Mouse (Mus musculus) heart, postnatal 0 days (tissue): Measurements from ENCODE around the gene Trpm5. TPM values are rescaled to one million over a fixed set of nuclear protein-coding genes. Genes with fewer than 3 reads are reported as not detected.

Experiments
- ATAC-seq: fragments of 200-750 bp; cut with Nextera tagmentation; 2 replicates; pipeline ENCODE4 v1.8.0; 2017; ENCODE audit warnings: low read depth, moderate number of reproducible peaks, moderate library complexity; ENCODE audit not compliant: insufficient read depth
- DNase-seq: peaks from one replicate; pipeline ENCODE4 v3.0.0-alpha.2; 2016; ENCODE audit warnings: low spot score
- H3K27ac ChIP-seq: fragments of 300-500 bp; sonication (generic); 2 replicates; pipeline ENCODE4 v1.5.1; 2014; ENCODE audit warnings: low read depth, mild to moderate bottlenecking
- H3K27me3 ChIP-seq: fragments of 300-500 bp; sonication (generic); 2 replicates; pipeline ENCODE4 v1.6.1; 2014; ENCODE audit warnings: low read length, mixed read lengths; ENCODE audit not compliant: control insufficient read depth, insufficient read depth
- H3K36me3 ChIP-seq: fragments of 300-500 bp; sonication (generic); replicated peaks from 2 replicates; pipeline ENCODE4 v1.6.1; 2014; ENCODE audit warnings: low read length, mixed read lengths; ENCODE audit not compliant: control insufficient read depth, insufficient read depth
- H3K4me1 ChIP-seq: fragments of 300-500 bp; sonication (generic); 2 replicates; pipeline ENCODE4 v1.6.1; 2014; ENCODE audit warnings: antibody characterized with exemption; ENCODE audit not compliant: control insufficient read depth, insufficient read depth
- H3K4me2 ChIP-seq: fragments of 300-500 bp; sonication (generic); 2 replicates; pipeline ENCODE4 v1.6.1; 2014; ENCODE audit warnings: low read depth, mild to moderate bottlenecking, low read length, moderate library complexity
- H3K4me3 ChIP-seq: fragments of 300-500 bp; sonication (generic); 2 replicates; pipeline ENCODE4 v1.5.1; 2014; ENCODE audit warnings: low read depth, low read length
- H3K9ac ChIP-seq: fragments of 300-500 bp; sonication (generic); replicated peaks from 2 replicates; pipeline ENCODE4 v1.6.1; 2014; ENCODE audit warnings: low read depth, low read length, mixed read lengths
- H3K9me3 ChIP-seq: fragments of 300-500 bp; sonication (generic); replicated peaks from 2 replicates; pipeline ENCODE4 v1.6.1; 2016; ENCODE audit warnings: low read length; ENCODE audit not compliant: control insufficient read depth
- CTCF ChIP-seq: IDR thresholded peaks from 2 replicates; pipeline ENCODE4 v1.5.1; 2016; ENCODE audit warnings: antibody characterized with exemption, control low read depth, low read depth
- EP300 ChIP-seq: IDR thresholded peaks from 2 replicates; pipeline ENCODE4 v1.6.1; 2016; ENCODE audit warnings: antibody characterized with exemption, low read depth
- WGBS: fragments of 180-500 bp; shearing (Covaris S2); extraction: QIAGEN DNeasy Blood & Tissue Kit; methylation state at CpG from one replicate; pipeline ENCODE4 v1.1.7; 2014; 5-methylcytosine and 5-hydroxymethylcytosine counted together
- polyA plus RNA-seq: library from polyadenylated mRNA; unstranded; fragments of >200 nt; fragmentation: Nextera tagmentation; extraction: Ambion mirVana; gene quantifications from 2 replicates; pipeline ENCODE4 v1.2.1, GENCODE M21; 2015
- total RNA-seq: library from RNA; depleted of rRNA; stranded (reverse); fragments of >200 nt; gene quantifications from 2 replicates; pipeline ENCODE4 v1.2.3, GENCODE M21; 2014; ENCODE audit warnings: low replicate concordance

The Trpm5 gene
- total and polyA plus RNA-seq, 2 experiments from 2014 or later = 0.61 to 1.6 TPM

GRCm38 (mm10) chr7:143110803-143111202 lies 16.4 kb upstream of the Trpm5 start:
- Histone ChIP-seq H3K4me1 (peaks cover 47% of the 10 kb centered on the region), H3K9ac (peak overlapping the region; percentile 0; the same call in 1 of the 2 replicates), H3K27ac (peak overlapping the region; percentile 96), H3K4me2 (peak overlapping the region; percentile 27; the same call in 1 of the 2 replicates), H3K27me3 (0 out of 2 replicates have a peak, but pooled peaks cover 4% of the 10 kb centered on the region), H3K9me3 (peaks cover 3% of the 10 kb centered on the region; the same call in 1 of the 2 replicates), H3K36me3 (no peaks in the 10 kb centered on the region), H3K4me3 (no peak overlapping the region)
- peak; percentile 43 for DNase-seq
- ATAC-seq = no peak
- WGBS = 59% methylated on average over 1 of the region's 1 CpGs
- no peak for TF ChIP-seq EP300
- TF ChIP-seq CTCF = peak; percentile 51

GRCm38 (mm10) chr7:143109696-143110095 lies 15.3 kb upstream of the Trpm5 start:
- ATAC-seq (no peak), DNase-seq (no peak)
- Histone ChIP-seq H3K4me1 (peaks cover 47% of the 10 kb centered on the region), H3K27me3 (0 out of 2 replicates have a peak, but pooled peaks cover 4% of the 10 kb centered on the region), H3K27ac (peak overlapping the region; percentile 96), H3K9ac (no peak overlapping the region; the same call in 1 of the 2 replicates), H3K4me2 (peak overlapping the region; percentile 96), H3K9me3 (0 out of 2 replicates have a peak, but pooled peaks cover 3% of the 10 kb centered on the region), H3K36me3 (no peaks in the 10 kb centered on the region), H3K4me3 (peak overlapping the region; percentile 72; the same call in 1 of the 2 replicates)
- 52% methylated on average over 3 of the region's 3 CpGs for WGBS
- TF ChIP-seq EP300 (0 out of 2 replicates have a peak, but pooled peaks have one; percentile 34), CTCF (no peak)

GRCm38 (mm10) chr7:143108996-143109660 lies 14.7 kb upstream of the Trpm5 start:
- peak; percentile 35 for DNase-seq
- no peak for ATAC-seq
- Histone ChIP-seq H3K9ac (peak overlapping the region; percentile 77), H3K27ac (peak overlapping the region; percentile 96), H3K4me1 (peaks cover 47% of the 10 kb centered on the region), H3K36me3 (no peaks in the 10 kb centered on the region), H3K4me3 (peak overlapping the region; percentile 72), H3K27me3 (0 out of 2 replicates have a peak, but pooled peaks cover 4% of the 10 kb centered on the region), H3K4me2 (peak overlapping the region; percentile 96), H3K9me3 (no peaks in the 10 kb centered on the region)
- WGBS = 10% methylated on average over 3 of the region's 3 CpGs
- TF ChIP-seq EP300 (no peak), CTCF (no peak)

GRCm38 (mm10) chr7:143108200-143108599 lies 13.8 kb upstream of the Trpm5 start:
- WGBS = 17% methylated on average over 5 of the region's 5 CpGs
- no peaks in the 10 kb centered on the region for H3K9me3 ChIP-seq
- H3K4me3 ChIP-seq = peak overlapping the region; percentile 72
- DNase-seq (peak; percentile 89), ATAC-seq (peak; percentile 36)
- H3K27ac ChIP-seq = peak overlapping the region; percentile 96
- H3K27me3 ChIP-seq = 0 out of 2 replicates have a peak, but pooled peaks cover 4% of the 10 kb centered on the region
- H3K4me1 ChIP-seq = peaks cover 42% of the 10 kb centered on the region
- TF ChIP-seq CTCF (peak; percentile 38), EP300 (no peak)
- no peaks in the 10 kb centered on the region for H3K36me3 ChIP-seq
- H3K4me2 ChIP-seq = peak overlapping the region; percentile 96
- peak overlapping the region; percentile 77 for H3K9ac ChIP-seq

DNA sequence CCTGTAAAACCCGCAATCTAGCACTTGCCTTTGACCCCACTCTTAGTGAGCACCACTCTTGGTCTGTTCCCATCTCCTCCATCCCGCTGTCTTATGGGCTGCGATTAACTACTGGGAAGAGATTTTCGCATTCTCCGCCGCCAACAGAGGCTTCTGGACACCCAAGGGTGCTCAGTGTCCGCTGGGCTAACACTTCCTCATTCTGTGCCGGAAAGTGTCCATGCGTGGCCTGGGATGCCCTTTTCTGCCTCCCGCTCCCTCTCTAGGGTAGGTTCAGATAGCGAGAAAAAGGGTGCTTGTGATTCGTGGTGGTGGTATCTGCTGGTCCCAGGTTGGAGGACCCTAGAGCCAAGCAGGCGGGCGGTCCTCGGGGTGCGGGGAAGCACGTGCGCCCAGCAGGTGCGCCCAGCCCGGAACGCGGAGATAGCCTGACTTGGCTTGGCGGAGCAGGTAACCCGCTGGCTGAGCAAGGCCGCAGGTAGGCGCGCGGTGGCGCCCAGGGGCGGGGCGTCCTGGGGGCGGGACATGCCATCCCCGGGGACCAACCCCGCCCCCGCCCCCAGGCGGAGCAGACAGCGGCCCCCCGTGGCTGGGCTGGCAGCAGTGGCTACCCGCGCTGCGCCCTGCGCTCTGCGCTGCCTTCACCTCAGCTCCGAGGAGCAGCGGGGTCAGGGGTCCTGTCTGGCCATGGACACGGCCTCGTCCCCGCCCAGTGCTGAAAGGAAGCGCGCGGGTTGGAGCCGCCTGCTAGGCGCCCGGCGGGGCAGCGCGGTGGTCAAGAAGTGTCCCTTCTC lies 12.4 kb upstream of the Trpm5 start:
- H3K4me1 ChIP-seq = peaks cover 36% of the 10 kb centered on the region
- no peaks in the 10 kb centered on the region for H3K9me3 ChIP-seq
- H3K27me3 ChIP-seq = 0 out of 2 replicates have a peak, but pooled peaks cover 4% of the 10 kb centered on the region
- H3K4me2 ChIP-seq = peak overlapping the region; percentile 96
- ATAC-seq = peak; percentile 54
- peak; percentile 25 for TF ChIP-seq CTCF
- TF ChIP-seq EP300 = no peak
- peak overlapping the region; percentile 72 for H3K4me3 ChIP-seq
- peak overlapping the region; percentile 77 for H3K9ac ChIP-seq
- 9% methylated on average over 50 of the region's 57 CpGs for WGBS
- H3K36me3 ChIP-seq = no peaks in the 10 kb centered on the region
- peak overlapping the region; percentile 96 for H3K27ac ChIP-seq
- DNase-seq = peak; percentile 53
